Mouse (Mus musculus) right cerebral cortex, postnatal 10 days (tissue): ENCODE results near the gene Fam76a.

Source experiments
- DNase-seq, 2 experiments: peaks; one replicate each; pipeline ENCODE4 v3.0.0; 2021; ENCODE audit warnings: low spot score in 2 of 2

Gene Fam76a

GRCm38 (mm10) chr4:132884844-132885374 is 37.4 kb downstream of the Fam76a start:
- DNase-seq: no peak

- peak; percentile 94 for DNase-seq
These were observed 38.1 kb downstream of the Fam76a start, which contains the start of gene Stx12 for GRCm38 (mm10) chr4:132884064-132884843. TSS of gene Stx12 (minus strand) at chr4:132884509.

GRCm38 (mm10) chr4:132883561-132884063 is 38.7 kb downstream of the Fam76a start:
- DNase-seq: no peak

- no peak for DNase-seq
These were observed 47.8 kb downstream of the Fam76a start for GRCm38 (mm10) chr4:132874363-132875097.

- no peak for DNase-seq
These were observed 48.6 kb downstream of the Fam76a start for GRCm38 (mm10) chr4:132873481-132874362.

GRCm38 (mm10) chr4:132871116-132871515 is 51.2 kb downstream of the Fam76a start:
- DNase-seq: no peak

GRCm38 (mm10) chr4:132864856-132865255 is 57.5 kb downstream of the Fam76a start:
- no peak for DNase-seq

GRCm38 (mm10) chr4:132863012-132863411 is 59.3 kb downstream of the Fam76a start:
- DNase-seq: no peak

GRCm38 (mm10) chr4:132860880-132861279 is 61.5 kb downstream of the Fam76a start:
- no peak for DNase-seq
